Mouse (Mus musculus) CH12.LX (cell line): ENCODE data around the gene Rps19bp1. TPM values are rescaled to one million over a fixed set of nuclear protein-coding genes. Genes with fewer than 3 reads are reported as not detected.

Source experiments
- DNase-seq: peaks from one replicate; pipeline ENCODE4 v3.0.0-alpha.2; 2013; ENCODE audit errors: extremely low read depth
- H3K27ac ChIP-seq: 2 replicates; pipeline ENCODE4 v1.5.1; 2012; ENCODE audit warnings: low read depth, mild to moderate bottlenecking, control low read depth, moderate library complexity; ENCODE audit not compliant: insufficient read depth
- H3K27me3 ChIP-seq: replicated peaks from 2 replicates; pipeline ENCODE3; 2012; ENCODE audit warnings: inconsistent platforms
- H3K36me3 ChIP-seq, 2 experiments: replicated peaks in 1 of 2; 2 replicates each; pipeline versions ENCODE3 to v1.6.1; 2012; ENCODE audit warnings: inconsistent platforms in 1 of 2, low read length in 1 of 2, mild to moderate bottlenecking in 1 of 2, mixed read lengths in 1 of 2, moderate library complexity in 1 of 2; ENCODE audit not compliant: control insufficient read depth in 1 of 2, insufficient read depth in 1 of 2
- H3K4me1 ChIP-seq, 2 experiments: 2 replicates each; pipeline ENCODE4 v1.6.1; 2012; ENCODE audit warnings: inconsistent platforms in 1 of 2, moderate library complexity in 1 of 2; ENCODE audit not compliant: insufficient read depth in 2 of 2, control insufficient read depth in 1 of 2
- H3K4me2 ChIP-seq: 2 replicates; pipeline ENCODE4 v1.6.1; 2012; ENCODE audit warnings: low read depth, mild to moderate bottlenecking, control low read depth; ENCODE audit not compliant: poor library complexity, insufficient read depth, severe bottlenecking
- H3K4me3 ChIP-seq, 3 experiments: fragments of 150-350 bp in 1 of 3; sonication (generic) in 1 of 3; replicated peaks in 1 of 3; 2 replicates each; pipeline versions ENCODE3 to v1.5.1; 2011 to 2012; ENCODE audit warnings: low read depth in 2 of 3, low read length in 2 of 3, mild to moderate bottlenecking in 2 of 3, moderate library complexity in 2 of 3, control low read depth in 1 of 3, improper control_type of control experiment in 1 of 3, inconsistent platforms in 1 of 3, mixed read lengths in 1 of 3; ENCODE audit not compliant: poor library complexity in 1 of 3
- H3K79me2 ChIP-seq: replicated peaks from 2 replicates; pipeline ENCODE4 v1.6.1; 2012; ENCODE audit warnings: mild to moderate bottlenecking, moderate library complexity; ENCODE audit not compliant: control insufficient read depth, poor library complexity, insufficient read depth, severe bottlenecking; ENCODE audit errors: extremely low read depth
- H3K9ac ChIP-seq: 2 replicates; pipeline ENCODE4 v1.6.1; 2012; ENCODE audit warnings: low read depth, mild to moderate bottlenecking, control low read depth, moderate library complexity; ENCODE audit not compliant: insufficient read depth
- H3K9me3 ChIP-seq: replicated peaks from 2 replicates; pipeline ENCODE3; 2012; ENCODE audit warnings: low read length, inconsistent platforms, mixed read lengths
- CHD1 ChIP-seq: IDR thresholded peaks from 2 replicates; pipeline ENCODE4 v1.6.1; 2012; ENCODE audit warnings: low read depth, low read length, improper control_type of control experiment, inconsistent platforms
- CHD2 ChIP-seq: IDR thresholded peaks from 2 replicates; pipeline ENCODE4 v1.6.1; 2011; ENCODE audit warnings: low read length, improper control_type of control experiment
- CTCF ChIP-seq, 2 experiments: IDR thresholded peaks in 1 of 2; conservative IDR thresholded peaks in 1 of 2; 2 replicates each; pipeline ENCODE4 v1.5.1; 2011 to 2012; ENCODE audit warnings: low read depth in 2 of 2, low read length in 2 of 2, improper control_type of control experiment in 1 of 2, inconsistent platforms in 1 of 2, mild to moderate bottlenecking in 1 of 2, moderate library complexity in 1 of 2
- ELF1 ChIP-seq: IDR thresholded peaks from 2 replicates; pipeline ENCODE4 v1.6.1; 2014; ENCODE audit warnings: low read depth, mild to moderate bottlenecking, inconsistent platforms, low read length, improper control_type of control experiment
- EP300 ChIP-seq: IDR thresholded peaks from 2 replicates; pipeline ENCODE4 v1.6.1; 2011; ENCODE audit warnings: low read length, improper control_type of control experiment
- ETS1 ChIP-seq: conservative IDR thresholded peaks from 2 replicates; pipeline ENCODE4 v1.6.1; 2012; ENCODE audit warnings: low read depth, mild to moderate bottlenecking, inconsistent platforms, low read length, improper control_type of control experiment, moderate library complexity
- HCFC1 ChIP-seq: IDR thresholded peaks from 2 replicates; pipeline ENCODE4 v1.6.1; 2012; ENCODE audit warnings: low read depth, mild to moderate bottlenecking, inconsistent platforms, low read length, improper control_type of control experiment
- IRF4 ChIP-seq: IDR thresholded peaks from 2 replicates; pipeline ENCODE4 v1.6.1; 2014; ENCODE audit warnings: low read depth, mild to moderate bottlenecking, inconsistent platforms, low read length, improper control_type of control experiment
- JUN ChIP-seq: IDR thresholded peaks from 2 replicates; pipeline ENCODE4 v1.6.1; 2011; ENCODE audit warnings: low read depth, mild to moderate bottlenecking, low read length, improper control_type of control experiment, moderate library complexity; ENCODE audit not compliant: insufficient read depth
- KAT2A ChIP-seq: IDR thresholded peaks from 2 replicates; pipeline ENCODE4 v1.6.1; 2012; ENCODE audit warnings: low read length, improper control_type of control experiment, inconsistent platforms; ENCODE audit not compliant: insufficient replicate concordance
- MAFK ChIP-seq: IDR thresholded peaks from 2 replicates; pipeline ENCODE4 v1.6.1; 2011; ENCODE audit warnings: low read length, improper control_type of control experiment; ENCODE audit not compliant: insufficient replicate concordance
- MAX ChIP-seq: IDR thresholded peaks from 2 replicates; pipeline ENCODE4 v1.6.1; 2011; ENCODE audit warnings: low read length, improper control_type of control experiment
- MAZ ChIP-seq: IDR thresholded peaks from 2 replicates; pipeline ENCODE4 v1.6.1; 2012; ENCODE audit warnings: low read depth, mild to moderate bottlenecking, inconsistent platforms, low read length, improper control_type of control experiment, moderate library complexity
- MEF2A ChIP-seq: IDR thresholded peaks from 2 replicates; pipeline ENCODE4 v1.6.1; 2014; ENCODE audit warnings: low read depth, mild to moderate bottlenecking, inconsistent platforms, low read length, improper control_type of control experiment, borderline replicate concordance
- MXI1 ChIP-seq: IDR thresholded peaks from 2 replicates; pipeline ENCODE4 v1.6.1; 2011; ENCODE audit warnings: mild to moderate bottlenecking, low read depth, low read length, improper control_type of control experiment
- MYC ChIP-seq: IDR thresholded peaks from 2 replicates; pipeline ENCODE4 v1.6.1; 2011; ENCODE audit warnings: low read depth, mild to moderate bottlenecking, improper control_type of control experiment, low read length
- NELFE ChIP-seq: IDR thresholded peaks from 2 replicates; pipeline ENCODE4 v1.6.1; 2011; ENCODE audit warnings: low read depth, low read length, improper control_type of control experiment
- NRF1 ChIP-seq: IDR thresholded peaks from 2 replicates; pipeline ENCODE4 v1.6.1; 2014; ENCODE audit warnings: low read depth, mild to moderate bottlenecking, inconsistent platforms, low read length, improper control_type of control experiment, moderate library complexity
- PAX5 ChIP-seq: IDR thresholded peaks from 2 replicates; pipeline ENCODE4 v1.6.1; 2012; ENCODE audit warnings: low read length, inconsistent platforms, mixed read lengths
- POLR2A ChIP-seq: IDR thresholded peaks from 2 replicates; pipeline ENCODE4 v1.6.1; 2011; ENCODE audit warnings: low read depth, mild to moderate bottlenecking, improper control_type of control experiment, low read length
- POLR2AphosphoS2 ChIP-seq: IDR thresholded peaks from 2 replicates; pipeline ENCODE4 v1.6.1; 2011; ENCODE audit warnings: low read depth, low read length, improper control_type of control experiment
- RAD21 ChIP-seq: IDR thresholded peaks from 2 replicates; pipeline ENCODE4 v1.6.1; 2011; ENCODE audit warnings: low read depth, mild to moderate bottlenecking, low read length, improper control_type of control experiment, moderate library complexity
- RCOR1 ChIP-seq: conservative IDR thresholded peaks from 2 replicates; pipeline ENCODE4 v1.6.1; 2012; ENCODE audit warnings: low read depth, mild to moderate bottlenecking, inconsistent platforms, low read length, improper control_type of control experiment
- SIN3A ChIP-seq: IDR thresholded peaks from 2 replicates; pipeline ENCODE4 v1.6.1; 2012; ENCODE audit warnings: low read length, improper control_type of control experiment, inconsistent platforms
- SMC3 ChIP-seq: IDR thresholded peaks from 2 replicates; pipeline ENCODE4 v1.6.1; 2011; ENCODE audit warnings: low read depth, low read length, improper control_type of control experiment
- TBP ChIP-seq: conservative IDR thresholded peaks from 2 replicates; pipeline ENCODE4 v1.6.1; 2011; ENCODE audit warnings: low read depth, low read length, improper control_type of control experiment
- TCF12 ChIP-seq: IDR thresholded peaks from 2 replicates; pipeline ENCODE4 v1.6.1; 2014; ENCODE audit warnings: low read depth, mild to moderate bottlenecking, inconsistent platforms, low read length, improper control_type of control experiment
- UBTF ChIP-seq: IDR thresholded peaks from 2 replicates; pipeline ENCODE4 v1.6.1; 2012; ENCODE audit warnings: low read depth, mild to moderate bottlenecking, inconsistent platforms, low read length, improper control_type of control experiment, moderate library complexity
- USF1 ChIP-seq: IDR thresholded peaks from 2 replicates; pipeline ENCODE4 v1.6.1; 2014; ENCODE audit warnings: low read depth, mild to moderate bottlenecking, inconsistent platforms, low read length, improper control_type of control experiment
- USF2 ChIP-seq: conservative IDR thresholded peaks from 2 replicates; pipeline ENCODE4 v1.6.1; 2011; ENCODE audit warnings: low read depth, low read length, improper control_type of control experiment
- ZC3H11A ChIP-seq: IDR thresholded peaks from 2 replicates; pipeline ENCODE4 v1.6.1; 2012; ENCODE audit warnings: low read depth, mild to moderate bottlenecking, inconsistent platforms, low read length, improper control_type of control experiment
- ZKSCAN1 ChIP-seq: IDR thresholded peaks from 2 replicates; pipeline ENCODE4 v1.6.1; 2012; ENCODE audit warnings: low read depth, inconsistent platforms, low read length, improper control_type of control experiment, borderline replicate concordance
- ZMIZ1 ChIP-seq: IDR thresholded peaks from 2 replicates; pipeline ENCODE4 v1.6.1; 2012; ENCODE audit warnings: low read depth, mild to moderate bottlenecking, inconsistent platforms, low read length, improper control_type of control experiment
- ZNF384 ChIP-seq: IDR thresholded peaks from 2 replicates; pipeline ENCODE4 v1.6.1; 2012; ENCODE audit warnings: low read depth, low read length, improper control_type of control experiment, inconsistent platforms
- dilution Hi-C: fragments of 300-500 bp; cut with MboI; formaldehyde crosslinking; loops from 2 replicates; pipeline ENCODE4 v1.14.3; 2020; ENCODE audit warnings: low sequenced_read_pairs; ENCODE audit not compliant: extremely low pct_unique_long_range_greater_than_20kb, extremely low pct_ligation_motif_present
- in situ Hi-C: fragments of 300-500 bp; cut with MboI; formaldehyde crosslinking; loops from 3 replicates; pipeline ENCODE4 v1.14.3; 2019; ENCODE audit warnings: low sequenced_read_pairs, low pct_ligation_motif_present, low pct_unique_long_range_greater_than_20kb, mixed read lengths
- polyA plus RNA-seq: library from polyadenylated mRNA; unstranded; fragments of >175 nt; gene quantifications from 2 replicates; pipeline ENCODE4 v1.2.1, GENCODE M21; 2012; ENCODE audit warnings: low read depth; ENCODE audit not compliant: insufficient read length
- total RNA-seq, 2 experiments: library from RNA; depleted of rRNA; stranded (reverse); fragments of 300-350 nt in 1 of 2; fragments of >200 nt in 1 of 2; gene quantifications; 2 replicates each; pipeline ENCODE4 v1.2.3; 2012 to 2014

The Rps19bp1 gene
- total and polyA plus RNA-seq, 3 experiments, result 47.1 to 91.2 (median 63.3) TPM

GRCm38 (mm10) chr15:80261100-80261499, 3.0 kb downstream of the Rps19bp1 start:
- in situ Hi-C loops, result loop anchor here (10.0 to 25.0 kb wide), 2 partner anchors 374 to 701 kb away; no protein-coding TSS in a partner anchor
- no peak overlapping the region for H3K9ac ChIP-seq
- H3K4me1 ChIP-seq, result peaks cover 15 to 42% of the 10 kb centered on the region in 2 experiments
- peaks cover 27% of the 10 kb centered on the region for H3K79me2 ChIP-seq
- dilution Hi-C loops, result no loop called here
- H3K36me3 ChIP-seq, result peaks cover 45 to 66% of the 10 kb centered on the region in 2 experiments
- H3K27ac ChIP-seq, result no peak overlapping the region
- no peak for TF ChIP-seq KAT2A
- no peak for TF ChIP-seq MAFK
- TF ChIP-seq ZNF384, result no peak
- TF ChIP-seq NRF1, result no peak
- no peak for DNase-seq
- H3K4me2 ChIP-seq, result no peak overlapping the region
- H3K4me3 ChIP-seq, result no peak overlapping the region
- H3K9me3 ChIP-seq, result no peaks in the 10 kb centered on the region
- no peaks in the 10 kb centered on the region for H3K27me3 ChIP-seq

DNA sequence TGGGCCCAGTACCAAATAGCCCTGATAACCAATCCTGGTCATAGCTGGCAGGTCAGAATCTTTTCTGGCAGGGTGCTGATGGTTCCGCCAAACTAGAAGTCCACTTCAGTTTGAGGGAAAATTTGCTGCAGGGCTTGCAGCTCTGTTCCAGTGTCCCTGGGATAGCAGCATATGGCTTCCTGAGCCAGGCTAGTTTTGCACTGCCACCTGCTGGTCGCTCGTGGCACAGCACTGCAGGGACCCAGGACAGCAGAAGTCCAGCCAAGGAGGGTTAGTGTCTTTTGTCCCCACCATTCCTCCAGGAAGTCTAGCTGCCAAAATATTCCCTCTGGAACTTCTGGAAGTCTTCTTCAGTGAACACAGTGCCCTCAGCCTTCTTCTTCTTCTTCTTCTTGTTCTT, 3.4 kb downstream of the Rps19bp1 start:
- Histone ChIP-seq H3K9me3 (no peaks in the 10 kb centered on the region), H3K27ac (no peak overlapping the region), H3K4me1 (peaks cover 15 to 42% of the 10 kb centered on the region in 2 experiments), H3K9ac (no peak overlapping the region), H3K36me3 (peaks cover 47 to 68% of the 10 kb centered on the region in 2 experiments), H3K4me2 (no peak overlapping the region), H3K4me3 (no peak overlapping the region), H3K27me3 (no peaks in the 10 kb centered on the region), H3K79me2 (peaks cover 31% of the 10 kb centered on the region)
- peak; percentile 69 for DNase-seq
- in situ Hi-C loops, result loop anchor here (10.0 to 25.0 kb wide), 2 partner anchors 374 to 702 kb away; no protein-coding TSS in a partner anchor
- dilution Hi-C loops, result no loop called here
- TF ChIP-seq USF1 (no peak), HCFC1 (no peak), SMC3 (peak; percentile 73), MAX (0 out of 2 replicates have a peak, but pooled peaks have one; percentile 35), POLR2A (no peak), ETS1 (no peak), PAX5 (no peak), ZMIZ1 (no peak), EP300 (no peak), ZKSCAN1 (no peak), SIN3A (no peak), IRF4 (no peak), NELFE (peak; percentile 22; the same call in 1 of the 2 replicates), MEF2A (no peak), ZC3H11A (no peak), CHD1 (no peak), MAZ (no peak), UBTF (no peak), ELF1 (no peak), MAFK (no peak), ZNF384 (no peak), MYC (peak; percentile 62; the same call in 1 of the 2 replicates), POLR2AphosphoS2 (no peak), NRF1 (no peak), TCF12 (no peak), CTCF (conservative IDR thresholded peaks at IDR 0.05 in 1 of 2, IDR thresholded peaks at IDR 0.05 in 1 of 2; ENCODE audit: low read depth in 2 of 2, low read length in 2 of 2) (peak; percentile 90 to 96), RCOR1 (no peak), USF2 (no peak), MXI1 (no peak), CHD2 (no peak), KAT2A (no peak), TBP (no peak), RAD21 (peak; percentile 70), JUN (no peak)
